Mouse (Mus musculus): ENCODE measurements at regions not wholly inside any gene's neighbourhood (a gene's known extent, or its start where the extent isn't known, plus 50 kb on each side); places are given as distances from the start of the nearest gene placed in this dataset.

GRCm38 (mm10) chr19:14853416-14853815, 255.6 kb upstream of the Tle4 start:
- ATAC-seq (replicated peaks; ENCODE audit: low FRiP score, poor library complexity, severe bottlenecking): no peak

GRCm38 (mm10) chr19:14849561-14849960, 251.7 kb upstream of the Tle4 start:
- ATAC-seq (replicated peaks; ENCODE audit: low FRiP score, poor library complexity, severe bottlenecking): no peak

- ATAC-seq (replicated peaks; ENCODE audit: low FRiP score, poor library complexity, severe bottlenecking): no peak
These were observed 249.3 kb upstream of the Tle4 start for GRCm38 (mm10) chr19:14847120-14847519.

- ATAC-seq (replicated peaks; ENCODE audit: low FRiP score, poor library complexity, severe bottlenecking): no peak
These were observed 237.8 kb upstream of the Tle4 start for GRCm38 (mm10) chr19:14835629-14836028.

- ATAC-seq (replicated peaks; ENCODE audit: low FRiP score, poor library complexity, severe bottlenecking): no peak
These were observed 218.5 kb upstream of the Tle4 start for GRCm38 (mm10) chr19:14816354-14816753.

GRCm38 (mm10) chr19:14806787-14807186, 208.9 kb upstream of the Tle4 start:
- ATAC-seq (replicated peaks; ENCODE audit: low FRiP score, poor library complexity, severe bottlenecking): no peak

GRCm38 (mm10) chr19:14802909-14803650, 205.2 kb upstream of the Tle4 start:
- ATAC-seq (replicated peaks; ENCODE audit: low FRiP score, poor library complexity, severe bottlenecking): no peak

GRCm38 (mm10) chr19:14801669-14802068, 203.8 kb upstream of the Tle4 start:
- ATAC-seq (replicated peaks; ENCODE audit: low FRiP score, poor library complexity, severe bottlenecking): no peak

GRCm38 (mm10) chr19:14799002-14799401, 201.2 kb upstream of the Tle4 start:
- ATAC-seq (replicated peaks; ENCODE audit: low FRiP score, poor library complexity, severe bottlenecking): no peak

GRCm38 (mm10) chr19:14798417-14798816, 200.6 kb upstream of the Tle4 start:
- no peak for ATAC-seq (replicated peaks; ENCODE audit: low FRiP score, poor library complexity, severe bottlenecking)

GRCm38 (mm10) chr19:14795910-14796309, 198.1 kb upstream of the Tle4 start:
- ATAC-seq (replicated peaks; ENCODE audit: low FRiP score, poor library complexity, severe bottlenecking): no peak

- no peak for ATAC-seq (replicated peaks; ENCODE audit: low FRiP score, poor library complexity, severe bottlenecking)
These were observed 192.1 kb upstream of the Tle4 start for GRCm38 (mm10) chr19:14789992-14790391.

GRCm38 (mm10) chr19:14788630-14789029, 190.8 kb upstream of the Tle4 start:
- ATAC-seq (replicated peaks; ENCODE audit: low FRiP score, poor library complexity, severe bottlenecking): no peak

- no peak for ATAC-seq (replicated peaks; ENCODE audit: low FRiP score, poor library complexity, severe bottlenecking)
These were observed 189.0 kb upstream of the Tle4 start for GRCm38 (mm10) chr19:14786868-14787267.

- ATAC-seq (replicated peaks; ENCODE audit: low FRiP score, poor library complexity, severe bottlenecking): no peak
These were observed 187.8 kb upstream of the Tle4 start for GRCm38 (mm10) chr19:14785661-14786060.

- ATAC-seq (replicated peaks; ENCODE audit: low FRiP score, poor library complexity, severe bottlenecking): no peak
These were observed 179.9 kb upstream of the Tle4 start for GRCm38 (mm10) chr19:14777709-14778108.

GRCm38 (mm10) chr19:14777198-14777597, 179.3 kb upstream of the Tle4 start:
- no peak for ATAC-seq (replicated peaks; ENCODE audit: low FRiP score, poor library complexity, severe bottlenecking)

- no peak for ATAC-seq (replicated peaks; ENCODE audit: low FRiP score, poor library complexity, severe bottlenecking)
These were observed 178.9 kb upstream of the Tle4 start for GRCm38 (mm10) chr19:14776791-14777190.

- no peak for ATAC-seq (replicated peaks; ENCODE audit: low FRiP score, poor library complexity, severe bottlenecking)
These were observed 174.9 kb upstream of the Tle4 start for GRCm38 (mm10) chr19:14772794-14773193.

GRCm38 (mm10) chr19:14752646-14753045, 154.8 kb upstream of the Tle4 start:
- no peak for ATAC-seq (replicated peaks; ENCODE audit: low FRiP score, poor library complexity, severe bottlenecking)

GRCm38 (mm10) chr19:14742361-14742760, 144.5 kb upstream of the Tle4 start:
- no peak for ATAC-seq (replicated peaks; ENCODE audit: low FRiP score, poor library complexity, severe bottlenecking)

GRCm38 (mm10) chr19:14740936-14741335, 143.1 kb upstream of the Tle4 start:
- ATAC-seq (replicated peaks; ENCODE audit: low FRiP score, poor library complexity, severe bottlenecking): no peak

Measured in erythroid progenitor cell, adult 5-6 weeks (primary cell).